Mouse (Mus musculus) hindbrain, embryonic 13.5 days (tissue): ENCODE data around the gene Btaf1. TPM values are rescaled to one million over a fixed set of nuclear protein-coding genes. Genes with fewer than 3 reads are reported as not detected.

Experiments
- ATAC-seq: fragments of 200-750 bp; cut with Nextera tagmentation; 2 replicates; pipeline ENCODE4 v1.8.0; 2017; ENCODE audit warnings: moderate TSS enrichment; ENCODE audit not compliant: low FRiP score
- H3K27ac ChIP-seq: fragments of 300-500 bp; sonication (generic); 2 replicates; pipeline ENCODE4 v1.5.1; 2015; ENCODE audit warnings: inconsistent platforms, mild to moderate bottlenecking, moderate library complexity
- H3K27me3 ChIP-seq: fragments of 300-500 bp; sonication (generic); 2 replicates; pipeline ENCODE4 v1.6.1; 2015; ENCODE audit warnings: mild to moderate bottlenecking, inconsistent platforms
- H3K36me3 ChIP-seq: fragments of 300-500 bp; sonication (generic); 2 replicates; pipeline ENCODE4 v1.6.1; 2015; ENCODE audit warnings: mild to moderate bottlenecking, inconsistent platforms
- H3K4me1 ChIP-seq: fragments of 300-500 bp; sonication (generic); replicated peaks from 2 replicates; pipeline ENCODE4 v1.6.1; 2015; ENCODE audit warnings: inconsistent platforms
- H3K4me2 ChIP-seq: fragments of 300-500 bp; sonication (generic); 2 replicates; pipeline ENCODE4 v1.6.1; 2015; ENCODE audit warnings: inconsistent platforms, mild to moderate bottlenecking, moderate library complexity
- H3K4me3 ChIP-seq: fragments of 300-500 bp; sonication (generic); 2 replicates; pipeline ENCODE4 v1.5.1; 2015; ENCODE audit warnings: mild to moderate bottlenecking, inconsistent platforms
- H3K9ac ChIP-seq: fragments of 300-500 bp; sonication (generic); 2 replicates; pipeline ENCODE4 v1.6.1; 2015; ENCODE audit warnings: mild to moderate bottlenecking, inconsistent platforms
- H3K9me3 ChIP-seq: fragments of 300-500 bp; sonication (generic); 2 replicates; pipeline ENCODE4 v1.6.1; 2016; ENCODE audit warnings: inconsistent platforms
- WGBS: fragments of 180-500 bp; shearing (Covaris S2); methylation state at CpG from one replicate; pipeline ENCODE4 v1.1.7; 2015; 5-methylcytosine and 5-hydroxymethylcytosine counted together
- polyA plus RNA-seq: library from polyadenylated mRNA; unstranded; fragments of >200 nt; fragmentation: Nextera tagmentation; extraction: Ambion mirVana; gene quantifications from 2 replicates; pipeline ENCODE4 v1.2.1, GENCODE M21; 2015

The Btaf1 gene
- polyA plus RNA-seq, 1 experiment from 2014 or later, result 9.8 TPM

DNA sequence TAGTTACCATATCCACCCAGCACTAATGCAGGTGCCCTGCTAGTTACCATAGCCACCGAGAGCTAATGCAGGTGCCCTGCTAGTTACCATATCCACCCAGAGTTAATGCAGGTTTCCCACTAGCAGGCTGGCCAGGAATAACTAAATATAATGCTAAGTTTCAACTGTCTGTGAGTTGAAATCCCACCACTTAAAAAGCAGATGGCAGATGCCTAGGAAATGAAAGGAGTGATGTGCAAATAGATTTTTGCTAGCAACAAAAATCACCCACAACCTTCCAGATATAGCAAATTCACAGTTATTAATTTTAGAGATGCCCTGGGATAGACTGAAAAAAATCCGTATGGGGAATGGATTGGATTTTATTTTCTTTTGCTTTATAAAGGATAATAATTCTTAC lies 106.5 kb downstream of the Btaf1 start:
- Histone ChIP-seq H3K36me3 (peaks cover 5% of the 10 kb centered on the region; the same call in 1 of the 2 replicates), H3K9me3 (no peaks in the 10 kb centered on the region), H3K4me2 (no peak overlapping the region), H3K27me3 (no peaks in the 10 kb centered on the region), H3K9ac (no peak overlapping the region), H3K27ac (no peak overlapping the region), H3K4me3 (no peak overlapping the region), H3K4me1 (no peaks in the 10 kb centered on the region)
- ATAC-seq, result no peak
- 89% methylated on average over 2 of the region's 2 CpGs for WGBS

DNA sequence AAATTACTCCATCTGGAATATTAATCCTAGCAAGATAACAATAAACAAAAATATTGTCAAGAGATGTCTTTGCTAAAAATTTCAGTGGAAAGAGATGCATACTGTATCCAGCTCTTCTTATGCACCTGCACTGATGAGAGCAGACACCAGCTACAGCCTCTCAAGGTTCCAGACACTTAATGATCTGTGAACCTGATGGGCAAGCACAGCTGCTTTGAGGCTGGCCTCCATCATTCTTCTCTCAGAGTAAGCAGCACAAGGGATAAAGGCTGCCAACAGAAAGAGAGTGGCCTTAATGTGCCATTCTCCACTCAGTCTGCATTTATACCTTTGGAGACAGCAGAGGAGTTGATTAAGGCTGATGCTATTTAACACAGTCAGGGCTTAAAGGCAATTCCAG lies 115.0 kb downstream of the Btaf1 start:
- Histone ChIP-seq H3K4me2 (no peak overlapping the region), H3K27ac (no peak overlapping the region), H3K9me3 (no peaks in the 10 kb centered on the region), H3K9ac (no peak overlapping the region), H3K4me3 (no peak overlapping the region), H3K27me3 (no peaks in the 10 kb centered on the region), H3K4me1 (no peaks in the 10 kb centered on the region; the same call in 1 of the 2 replicates), H3K36me3 (peaks cover 17% of the 10 kb centered on the region)
- no peak for ATAC-seq

DNA sequence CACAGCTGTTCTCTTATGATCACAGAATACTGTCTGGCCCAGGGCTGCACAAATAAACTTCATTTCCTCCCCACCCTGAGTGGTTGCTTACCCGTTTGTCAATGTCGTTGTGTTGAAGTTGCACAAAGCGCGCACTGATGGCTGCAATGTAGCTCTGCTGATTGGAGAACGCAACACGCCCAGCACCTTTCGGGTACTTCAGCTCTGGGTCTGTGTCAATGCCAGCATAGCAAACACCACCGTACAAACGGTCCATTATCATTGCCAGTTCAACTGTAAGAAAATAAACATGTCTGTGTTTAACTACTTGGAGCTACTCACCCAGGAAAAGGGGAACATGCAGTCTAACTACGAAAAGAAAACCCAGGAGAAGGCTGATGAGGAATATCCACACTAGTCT lies 118.6 kb downstream of the Btaf1 start:
- Histone ChIP-seq H3K4me3 (no peak overlapping the region), H3K4me1 (no peaks in the 10 kb centered on the region; the same call in 1 of the 2 replicates), H3K36me3 (peaks cover 9% of the 10 kb centered on the region), H3K27ac (no peak overlapping the region), H3K4me2 (no peak overlapping the region), H3K9ac (no peak overlapping the region), H3K27me3 (no peaks in the 10 kb centered on the region), H3K9me3 (no peaks in the 10 kb centered on the region)
- 76% methylated on average over 10 of the region's 10 CpGs for WGBS
- no peak for ATAC-seq

DNA sequence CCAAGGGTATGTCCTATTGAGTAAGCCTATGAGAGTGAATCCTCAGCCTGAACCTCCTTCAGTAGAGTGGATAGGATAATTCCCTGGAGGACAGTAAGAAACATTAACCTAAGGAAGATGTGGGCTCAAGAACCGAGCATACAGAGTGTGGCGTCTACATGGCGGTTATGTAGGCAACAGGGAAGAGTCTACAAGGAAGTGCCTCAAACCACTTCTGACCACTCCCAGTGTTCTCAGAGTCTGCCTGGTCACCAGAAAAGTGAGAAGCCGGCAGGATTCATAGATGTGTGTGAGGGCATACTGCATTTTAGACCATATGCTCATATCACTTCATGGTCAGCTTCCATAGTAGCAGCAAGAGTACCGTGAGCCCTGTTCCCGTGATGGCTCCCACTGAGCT lies 122.6 kb downstream of the Btaf1 start:
- Histone ChIP-seq H3K4me1 (no peaks in the 10 kb centered on the region), H3K27me3 (no peaks in the 10 kb centered on the region), H3K9ac (no peak overlapping the region), H3K9me3 (no peaks in the 10 kb centered on the region), H3K4me2 (no peak overlapping the region), H3K36me3 (peaks cover 3% of the 10 kb centered on the region; the same call in 1 of the 2 replicates), H3K4me3 (no peak overlapping the region), H3K27ac (no peak overlapping the region)
- 92% methylated on average over 6 of the region's 6 CpGs for WGBS
- ATAC-seq, result no peak

DNA sequence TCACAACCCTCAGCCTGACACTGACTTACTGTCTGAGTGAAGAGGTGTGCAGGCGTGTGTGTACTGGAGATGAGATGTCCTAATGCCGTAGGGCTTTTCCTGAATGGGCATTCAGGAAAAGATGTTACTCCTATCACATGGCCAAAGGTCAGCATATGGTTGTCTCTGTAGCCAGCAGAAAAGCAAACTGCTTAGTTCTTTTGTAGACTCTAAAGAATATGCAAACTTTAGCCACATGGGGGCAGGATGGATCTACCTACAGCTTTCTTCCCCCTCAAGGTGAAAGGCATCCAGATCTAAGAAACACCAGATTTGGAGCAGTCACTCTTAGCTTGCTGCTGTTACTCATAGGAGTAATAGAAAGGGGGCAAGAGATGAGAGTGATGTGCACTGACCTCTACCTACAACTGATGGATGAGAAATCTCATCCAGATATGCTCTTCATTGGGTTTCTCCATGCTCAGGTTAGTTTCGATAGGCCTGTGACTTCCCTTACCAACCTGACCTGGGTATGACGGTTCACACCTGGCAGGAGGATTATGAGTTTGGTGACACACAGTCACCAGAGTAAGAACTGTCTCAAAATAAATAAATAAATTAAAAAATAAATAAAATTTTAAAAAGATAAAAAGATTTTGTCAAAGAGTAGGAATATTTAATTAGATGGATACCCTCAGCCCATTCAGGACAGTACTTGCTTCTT lies 124.9 kb downstream of the Btaf1 start:
- WGBS, result 73% methylated on average over 4 of the region's 4 CpGs
- ATAC-seq, result peak; percentile 36; the same call in 1 of the 2 replicates
- no peak overlapping the region for H3K4me2 ChIP-seq
- H3K27me3 ChIP-seq, result no peaks in the 10 kb centered on the region
- H3K4me1 ChIP-seq, result no peaks in the 10 kb centered on the region
- no peaks in the 10 kb centered on the region for H3K9me3 ChIP-seq
- H3K27ac ChIP-seq, result no peak overlapping the region
- no peak overlapping the region for H3K9ac ChIP-seq
- H3K36me3 ChIP-seq, result no peaks in the 10 kb centered on the region
- H3K4me3 ChIP-seq, result no peak overlapping the region

DNA sequence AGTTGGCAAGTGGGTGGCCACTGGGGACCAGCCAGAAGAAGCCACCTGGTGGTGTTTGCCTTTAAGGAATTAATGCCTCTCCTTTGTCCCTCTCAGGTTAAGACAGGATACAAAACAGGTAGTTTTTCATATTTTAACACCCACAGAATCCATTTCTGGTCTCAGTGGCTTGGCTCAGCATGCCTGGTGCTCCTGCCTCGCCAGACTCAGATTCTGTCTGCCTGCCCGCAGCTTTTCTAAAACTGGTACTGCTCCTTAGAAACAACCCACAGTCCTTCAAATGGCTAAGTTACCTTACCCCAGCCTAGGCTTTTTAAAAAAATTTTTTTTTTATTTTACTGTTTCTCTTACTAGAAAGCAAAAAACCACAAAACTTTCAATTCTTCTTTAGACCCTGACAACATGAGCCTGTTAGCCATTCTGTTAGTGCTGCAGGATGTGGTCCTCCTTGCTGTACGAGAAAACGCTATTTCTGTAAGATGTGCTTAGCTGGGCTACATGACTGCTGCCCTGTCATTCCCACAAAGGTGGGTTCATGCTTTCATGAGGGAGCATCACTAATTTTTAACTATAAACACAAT lies 130.2 kb downstream of the Btaf1 start:
- 81% methylated on average over 4 of the region's 4 CpGs for WGBS
- Histone ChIP-seq H3K9ac (no peak overlapping the region), H3K9me3 (no peaks in the 10 kb centered on the region), H3K27ac (no peak overlapping the region), H3K4me3 (no peak overlapping the region), H3K36me3 (no peaks in the 10 kb centered on the region), H3K4me1 (no peaks in the 10 kb centered on the region), H3K27me3 (no peaks in the 10 kb centered on the region), H3K4me2 (no peak overlapping the region)
- no peak for ATAC-seq

DNA sequence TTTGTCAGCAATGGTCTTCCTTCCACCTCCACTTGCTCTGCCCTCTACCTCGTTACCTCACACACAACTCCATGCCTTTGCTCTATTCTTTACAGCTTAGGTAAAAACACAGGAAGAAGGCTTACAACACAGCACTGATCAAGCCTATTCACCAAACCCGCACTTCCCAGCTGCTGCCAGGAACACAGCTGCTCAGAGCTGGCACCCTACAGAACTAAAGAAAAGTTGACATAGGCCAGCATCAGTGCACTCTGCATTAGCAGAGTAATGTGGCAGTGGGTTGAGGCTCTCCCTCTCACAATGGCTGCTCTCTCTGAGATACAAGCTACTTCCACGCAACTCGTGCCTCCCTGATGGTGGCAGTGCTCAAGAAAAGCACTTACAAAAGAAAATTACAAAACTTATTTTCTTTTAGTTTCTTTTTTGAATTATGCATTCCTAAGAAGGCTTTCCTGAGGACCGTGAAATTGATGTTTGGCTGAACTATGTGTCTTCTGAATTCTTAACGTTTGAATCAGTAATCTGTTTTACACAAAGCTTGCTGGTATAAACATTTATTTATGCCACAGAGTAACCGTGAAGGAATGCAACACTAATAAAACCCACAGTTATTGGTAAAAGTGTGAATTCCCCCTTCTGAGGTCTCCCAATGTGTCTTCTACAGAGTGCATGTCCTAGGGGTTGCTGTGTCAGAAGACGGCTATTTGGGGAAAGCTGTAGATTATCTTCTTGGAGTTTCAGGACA lies 131.5 kb downstream of the Btaf1 start:
- H3K4me1 ChIP-seq, result no peaks in the 10 kb centered on the region
- H3K9ac ChIP-seq, result no peak overlapping the region
- H3K9me3 ChIP-seq, result no peaks in the 10 kb centered on the region
- 72% methylated on average over 8 of the region's 8 CpGs for WGBS
- no peak overlapping the region for H3K27ac ChIP-seq
- no peaks in the 10 kb centered on the region for H3K36me3 ChIP-seq
- no peak overlapping the region for H3K4me3 ChIP-seq
- no peak for ATAC-seq
- no peak overlapping the region for H3K4me2 ChIP-seq
- H3K27me3 ChIP-seq, result no peaks in the 10 kb centered on the region

DNA sequence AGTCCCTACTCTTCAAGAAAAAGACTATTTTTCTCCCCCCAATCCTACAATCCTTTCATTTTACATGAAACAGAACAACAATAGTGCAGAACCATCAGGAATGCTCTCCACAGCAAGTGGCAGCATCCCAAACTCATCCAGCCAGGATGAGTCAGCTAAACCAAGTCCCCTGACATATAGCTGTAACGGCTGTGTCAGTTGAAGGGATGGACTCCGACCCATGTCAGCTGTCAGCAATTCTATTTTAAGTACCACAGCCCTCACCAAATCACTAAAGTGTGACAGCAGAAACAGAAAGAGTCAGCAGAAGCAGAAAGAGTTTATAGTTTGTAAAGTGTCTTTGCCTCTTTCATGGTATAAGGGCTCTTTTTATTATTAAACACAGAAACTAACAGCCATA lies 133.7 kb downstream of the Btaf1 start:
- no peaks in the 10 kb centered on the region for H3K4me1 ChIP-seq
- H3K36me3 ChIP-seq, result no peaks in the 10 kb centered on the region
- H3K27me3 ChIP-seq, result no peaks in the 10 kb centered on the region
- H3K4me2 ChIP-seq, result no peak overlapping the region
- H3K4me3 ChIP-seq, result no peak overlapping the region
- 66% methylated on average over 2 of the region's 2 CpGs for WGBS
- no peaks in the 10 kb centered on the region for H3K9me3 ChIP-seq
- H3K9ac ChIP-seq, result no peak overlapping the region
- no peak for ATAC-seq
- no peak overlapping the region for H3K27ac ChIP-seq

DNA sequence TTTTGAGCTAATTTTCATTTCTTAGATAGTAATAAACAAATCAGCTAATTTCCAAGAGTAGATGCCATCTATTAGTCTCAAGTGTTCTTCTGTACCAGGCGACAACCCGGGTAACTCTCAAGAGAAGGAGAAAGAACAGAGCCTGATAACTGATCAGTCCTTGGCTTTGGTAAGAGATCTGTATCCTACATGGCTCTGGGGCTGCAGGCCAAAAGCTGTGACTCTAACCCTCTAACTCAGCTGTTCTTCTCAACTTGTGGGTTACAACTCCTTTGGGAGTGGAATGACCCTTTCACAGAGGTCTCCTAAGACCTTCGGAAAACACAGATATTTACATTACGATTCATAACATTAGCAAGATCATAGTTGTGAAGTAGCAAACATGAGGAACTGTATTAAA lies 134.2 kb downstream of the Btaf1 start:
- Histone ChIP-seq H3K27me3 (no peaks in the 10 kb centered on the region), H3K9me3 (no peaks in the 10 kb centered on the region), H3K27ac (no peak overlapping the region), H3K4me2 (no peak overlapping the region), H3K4me1 (no peaks in the 10 kb centered on the region), H3K9ac (no peak overlapping the region), H3K4me3 (no peak overlapping the region), H3K36me3 (no peaks in the 10 kb centered on the region)
- 94% methylated on average over 4 of the region's 4 CpGs for WGBS
- ATAC-seq, result no peak

Other genes with a start within 250 kb of the Btaf1 start
- gene Ppp1r3c, start 189.4 kb upstream of the Btaf1 start, polyA plus RNA-seq, result 16.1 and 17.0 TPM in 2 replicates
- 52.4 and 54.9 TPM in 2 replicates for gene Tnks2, start 91.8 kb upstream of the Btaf1 start, polyA plus RNA-seq
- gene Fgfbp3, start 6.5 kb upstream of the Btaf1 start, polyA plus RNA-seq, result 56.2 and 64.3 TPM in 2 replicates